Mouse (Mus musculus) brain, embryonic 14.5 days (tissue): Measurements from ENCODE around the gene Cacna2d3.

Experiments used
- CTCF ChIP-seq: fragments of 200-500 bp; IDR thresholded peaks from 2 replicates; pipeline ENCODE4 v1.5.1; 2012; ENCODE audit warnings: inconsistent platforms, mild to moderate bottlenecking, moderate library complexity, borderline replicate concordance; ENCODE audit not compliant: insufficient read depth, insufficient read length; ENCODE audit errors: extremely low read depth
- POLR2A ChIP-seq: fragments of 200-500 bp; IDR thresholded peaks from 2 replicates; pipeline ENCODE4 v1.6.1; 2012; ENCODE audit warnings: mild to moderate bottlenecking, inconsistent platforms, borderline replicate concordance; ENCODE audit not compliant: poor library complexity, insufficient read depth, insufficient read length, severe bottlenecking; ENCODE audit errors: extremely low read depth

DNA sequence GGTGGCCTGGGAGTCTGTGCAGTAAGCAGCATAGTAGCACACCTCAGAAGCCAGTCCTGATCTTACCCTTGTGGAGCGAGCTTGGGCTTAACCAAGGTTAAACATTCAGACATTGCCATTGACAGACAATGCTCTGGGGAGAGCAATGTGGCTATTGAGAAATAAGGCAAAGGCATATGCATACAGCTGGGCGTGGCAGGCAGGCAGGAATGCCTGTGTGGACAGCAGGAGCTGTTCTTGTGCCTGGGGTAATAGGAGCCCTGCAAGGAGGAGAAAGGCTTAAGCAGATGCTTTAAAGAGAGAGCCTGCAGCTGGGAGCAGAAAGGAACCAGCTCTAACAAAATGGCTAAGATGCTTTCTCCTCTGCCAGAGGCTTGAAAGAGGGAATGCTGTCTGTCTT is 451.8 kb downstream of the Cacna2d3 start:
- no peak for TF ChIP-seq CTCF
- no peak for TF ChIP-seq POLR2A
